Mouse (Mus musculus) heart, embryonic 11.5 days (tissue): ENCODE measurements at regions not wholly inside any gene's neighbourhood (a gene's known extent, or its start where the extent isn't known, plus 50 kb on each side); places are given as distances from the start of the nearest gene placed in this dataset.
"Not testable (repeated sequence)": the region's sequence is repeated elsewhere in the genome, so short reads cannot be mapped to it uniquely, and the experiment has no call there.

Experiments
- ATAC-seq: fragments of 200-750 bp; cut with Nextera tagmentation; replicated peaks from 2 replicates; pipeline ENCODE4 v1.8.0; 2017; ENCODE audit warnings: moderate library complexity; ENCODE audit not compliant: insufficient number of reproducible peaks, low FRiP score, low TSS enrichment
- H3K27ac ChIP-seq: fragments of 300-500 bp; sonication (generic); 2 replicates; pipeline ENCODE4 v1.5.1; 2014; ENCODE audit warnings: mild to moderate bottlenecking, low read depth, low read length
- H3K27me3 ChIP-seq: fragments of 300-500 bp; sonication (generic); 2 replicates; pipeline ENCODE4 v1.6.1; 2014; ENCODE audit warnings: mild to moderate bottlenecking, low read length, mixed read lengths; ENCODE audit not compliant: control insufficient read depth, insufficient read depth
- H3K36me3 ChIP-seq: fragments of 300-500 bp; sonication (generic); 2 replicates; pipeline ENCODE4 v1.6.1; 2014; ENCODE audit warnings: mild to moderate bottlenecking, low read length, moderate library complexity, mixed read lengths; ENCODE audit not compliant: control insufficient read depth, insufficient read depth
- H3K4me1 ChIP-seq: fragments of 300-500 bp; sonication (generic); 2 replicates; pipeline ENCODE4 v1.6.1; 2014; ENCODE audit warnings: low read length; ENCODE audit not compliant: control insufficient read depth, insufficient read depth
- H3K4me2 ChIP-seq: fragments of 300-500 bp; sonication (generic); 2 replicates; pipeline ENCODE4 v1.6.1; 2014; ENCODE audit warnings: mild to moderate bottlenecking, moderate library complexity
- H3K4me3 ChIP-seq: fragments of 300-500 bp; sonication (generic); 2 replicates; pipeline ENCODE4 v1.5.1; 2014; ENCODE audit warnings: low read depth, low read length
- H3K9ac ChIP-seq: fragments of 300-500 bp; sonication (generic); 2 replicates; pipeline ENCODE4 v1.6.1; 2014; ENCODE audit warnings: mild to moderate bottlenecking, low read depth, low read length, moderate library complexity
- H3K9me3 ChIP-seq: fragments of 300-500 bp; sonication (generic); replicated peaks from 2 replicates; pipeline ENCODE4 v1.6.1; 2016; ENCODE audit warnings: low read length; ENCODE audit not compliant: control insufficient read depth
- WGBS: fragments of 180-500 bp; shearing (Covaris S2); extraction: QIAGEN DNeasy Blood & Tissue Kit; methylation state at CpG from one replicate; pipeline ENCODE4 v1.1.7; 2014; ENCODE audit not compliant: insufficient replicate concordance; 5-methylcytosine and 5-hydroxymethylcytosine counted together

DNA sequence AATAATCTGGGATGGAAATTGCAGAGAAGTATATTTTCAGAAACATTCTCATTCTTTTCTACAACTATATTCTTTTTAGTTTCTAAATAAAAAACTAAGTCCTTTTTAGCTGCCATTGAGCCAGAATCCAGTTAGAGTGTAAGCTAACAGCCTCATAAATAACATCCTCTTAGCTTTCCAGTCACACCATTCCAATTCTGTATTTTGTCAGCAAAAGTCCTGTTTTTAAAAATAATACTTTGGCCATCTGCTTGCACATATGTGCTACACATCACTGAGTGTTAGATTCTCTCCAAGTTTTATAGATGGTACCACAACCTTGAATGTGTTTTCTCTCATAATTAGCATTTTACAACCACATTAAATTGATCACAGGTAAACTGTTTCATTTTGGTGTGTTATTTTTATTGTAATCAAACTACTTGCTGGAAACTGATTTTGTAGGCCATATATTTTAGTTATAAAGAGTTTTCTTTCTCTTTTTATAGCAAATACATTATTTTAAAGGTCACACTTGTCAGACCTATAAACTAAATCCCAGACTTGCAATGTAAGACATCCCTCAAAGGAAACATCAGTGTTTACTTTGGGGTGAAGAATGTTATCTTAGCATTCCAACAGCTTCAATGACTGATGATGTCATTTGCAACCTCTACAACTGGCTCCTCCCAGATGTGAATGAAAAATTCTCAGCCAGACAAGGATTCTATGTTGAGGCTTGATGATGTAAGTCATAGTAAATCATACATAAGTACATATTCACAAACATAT, 1878.9 kb upstream of the Flrt2 start:
- Histone ChIP-seq H3K9ac (no peak overlapping the region), H3K27me3 (no peaks in the 10 kb centered on the region), H3K9me3 (no peaks in the 10 kb centered on the region), H3K36me3 (no peaks in the 10 kb centered on the region), H3K27ac (no peak overlapping the region), H3K4me3 (no peak overlapping the region), H3K4me1 (no peaks in the 10 kb centered on the region), H3K4me2 (no peak overlapping the region)
- no peak for ATAC-seq

DNA sequence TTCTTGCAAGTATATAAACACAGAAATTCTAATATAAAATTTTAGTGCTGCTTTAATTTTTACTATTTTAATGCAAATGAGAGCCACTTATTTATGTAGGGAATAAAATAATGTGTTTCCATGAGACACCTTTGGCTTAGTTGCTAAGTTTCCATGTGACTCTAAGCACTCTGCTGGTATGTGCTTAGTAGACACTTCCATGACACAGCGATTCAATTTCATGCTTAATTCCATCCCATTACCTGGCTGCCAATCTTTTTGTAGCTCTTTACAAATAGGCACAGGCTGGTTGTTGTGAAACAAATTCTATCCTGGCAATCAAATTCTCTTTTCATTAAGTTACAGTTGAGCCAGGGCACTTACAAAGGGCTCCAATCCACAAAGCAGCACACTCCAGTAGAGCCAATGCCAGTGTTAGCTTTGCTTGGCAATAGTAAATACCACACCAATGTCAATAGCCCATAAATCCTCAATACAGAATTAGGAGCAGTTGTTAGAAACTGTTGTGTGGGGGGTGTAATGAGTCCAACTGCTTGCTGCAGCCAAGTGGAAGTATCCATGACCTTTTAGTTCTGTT, 1841.0 kb upstream of the Flrt2 start:
- ATAC-seq: no peak
- H3K36me3 ChIP-seq: no peaks in the 10 kb centered on the region
- 69% methylated on average over 1 of the region's 1 CpGs for WGBS
- H3K4me1 ChIP-seq: no peaks in the 10 kb centered on the region
- H3K27me3 ChIP-seq: no peaks in the 10 kb centered on the region
- no peak overlapping the region for H3K27ac ChIP-seq
- H3K4me3 ChIP-seq: no peak overlapping the region
- no peak overlapping the region for H3K9ac ChIP-seq
- no peaks in the 10 kb centered on the region for H3K9me3 ChIP-seq
- H3K4me2 ChIP-seq: no peak overlapping the region

DNA sequence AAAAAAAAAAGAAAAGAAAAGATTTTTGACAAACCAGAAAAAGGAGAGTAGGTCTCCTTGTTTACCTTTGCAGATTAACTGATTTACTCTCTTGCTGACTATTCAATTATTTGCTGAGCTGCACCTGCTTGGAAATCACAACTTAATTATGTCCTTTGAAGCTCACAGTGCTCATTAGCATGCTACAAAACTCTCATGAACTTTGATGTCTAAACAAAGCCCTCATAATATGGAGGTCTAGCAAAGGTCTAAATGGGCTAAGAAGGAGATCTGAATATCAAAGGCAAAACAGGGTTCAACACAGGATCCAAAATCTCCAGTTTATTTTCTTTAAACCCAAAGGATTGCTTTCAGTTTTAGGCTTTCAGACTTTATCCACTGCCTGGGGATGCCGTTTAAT, 1840.4 kb upstream of the Flrt2 start:
- no peak for ATAC-seq
- no peaks in the 10 kb centered on the region for H3K27me3 ChIP-seq
- H3K9me3 ChIP-seq: no peaks in the 10 kb centered on the region
- no peak overlapping the region for H3K27ac ChIP-seq
- H3K4me2 ChIP-seq: no peak overlapping the region
- H3K4me3 ChIP-seq: no peak overlapping the region
- H3K36me3 ChIP-seq: no peaks in the 10 kb centered on the region
- WGBS: 71% methylated on average over 1 of the region's 1 CpGs
- H3K4me1 ChIP-seq: no peaks in the 10 kb centered on the region
- H3K9ac ChIP-seq: no peak overlapping the region

DNA sequence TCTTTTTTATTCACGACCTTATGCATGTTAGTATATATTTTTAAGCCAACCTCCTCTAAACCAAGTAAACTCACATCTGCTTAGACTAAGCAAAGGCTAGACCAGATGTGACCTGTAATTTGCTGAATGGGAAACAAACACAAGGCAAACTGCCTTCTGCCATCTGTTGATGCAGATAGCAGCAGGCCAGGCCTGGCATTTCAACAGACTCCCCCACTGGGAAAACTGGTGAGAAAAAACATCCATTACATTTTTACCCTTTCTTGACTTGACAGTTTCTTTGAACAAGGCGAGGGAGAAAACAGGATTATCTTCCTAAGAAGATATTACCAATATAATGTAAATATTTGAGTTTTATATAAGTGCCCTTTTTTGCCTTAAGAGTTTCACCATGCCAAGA, 1806.1 kb upstream of the Flrt2 start:
- WGBS: 59% methylated on average over 2 of the region's 2 CpGs
- Histone ChIP-seq H3K27ac (no peak overlapping the region), H3K4me2 (no peak overlapping the region), H3K4me1 (no peaks in the 10 kb centered on the region), H3K27me3 (no peaks in the 10 kb centered on the region), H3K9ac (no peak overlapping the region), H3K4me3 (no peak overlapping the region), H3K9me3 (no peaks in the 10 kb centered on the region), H3K36me3 (no peaks in the 10 kb centered on the region)
- ATAC-seq: no peak

DNA sequence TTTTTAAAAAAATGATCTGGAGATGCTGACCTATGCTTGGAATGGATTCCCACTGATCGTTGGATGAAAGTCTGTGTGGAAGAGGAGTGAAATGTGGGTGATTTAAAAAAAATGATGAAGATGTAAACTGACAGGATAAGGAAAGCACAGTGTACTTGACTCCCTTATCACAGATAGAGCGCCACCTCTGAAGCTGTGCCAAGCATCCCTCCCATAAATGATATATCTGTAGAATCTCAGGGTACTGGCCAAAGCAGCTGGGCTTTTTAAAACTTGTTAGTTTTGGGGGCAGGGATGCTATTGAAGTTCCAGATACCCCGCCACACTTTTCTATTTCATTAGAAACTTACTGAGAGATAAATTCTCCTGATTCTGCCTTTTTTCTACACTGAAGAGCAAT, 1801.9 kb upstream of the Flrt2 start:
- no peak for ATAC-seq
- H3K36me3 ChIP-seq: no peaks in the 10 kb centered on the region
- no peaks in the 10 kb centered on the region for H3K27me3 ChIP-seq
- no peak overlapping the region for H3K9ac ChIP-seq
- H3K9me3 ChIP-seq: no peaks in the 10 kb centered on the region
- H3K4me2 ChIP-seq: no peak overlapping the region
- H3K4me1 ChIP-seq: no peaks in the 10 kb centered on the region
- no peak overlapping the region for H3K27ac ChIP-seq
- H3K4me3 ChIP-seq: no peak overlapping the region
- WGBS: 65% methylated on average over 3 of the region's 3 CpGs

DNA sequence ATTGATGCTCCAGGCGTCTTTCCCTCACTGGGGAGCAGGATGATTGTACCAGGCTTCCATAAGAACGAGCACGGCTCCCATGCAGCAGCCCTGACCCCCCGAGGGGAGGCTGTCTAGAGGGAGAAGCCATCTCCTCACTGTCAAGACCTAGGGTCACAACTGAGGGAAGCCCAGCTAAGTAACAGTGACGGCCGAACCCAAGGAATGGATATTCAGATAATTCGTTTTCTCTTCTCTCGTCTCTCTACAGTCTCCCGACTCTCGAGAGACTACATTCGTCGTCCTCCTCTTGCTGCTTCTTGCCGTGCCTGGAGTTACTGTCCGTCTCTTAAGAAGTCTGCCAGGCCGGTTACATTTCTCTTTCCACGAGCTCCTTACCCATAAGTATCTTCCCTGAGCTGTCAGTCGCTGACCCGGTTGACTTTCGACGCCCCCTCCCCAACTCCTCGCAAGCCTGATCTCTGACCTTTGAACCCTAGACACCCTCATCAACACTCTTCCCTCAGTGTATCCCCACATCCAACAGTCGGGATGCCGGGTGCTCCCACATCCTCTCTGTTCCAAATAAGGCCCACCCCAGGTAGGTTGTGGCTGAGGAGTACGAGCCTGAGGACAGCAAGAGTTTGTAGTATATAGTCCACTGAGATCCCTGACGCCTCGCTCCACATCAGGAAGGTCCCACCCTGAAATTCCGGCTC, 1763.3 kb upstream of the Flrt2 start:
- H3K9me3 ChIP-seq: not testable (repeated sequence)
- peak; percentile 39; the same call in 1 of the 2 replicates for ATAC-seq
- 100% methylated on average over 1 of the region's 27 CpGs for WGBS

DNA sequence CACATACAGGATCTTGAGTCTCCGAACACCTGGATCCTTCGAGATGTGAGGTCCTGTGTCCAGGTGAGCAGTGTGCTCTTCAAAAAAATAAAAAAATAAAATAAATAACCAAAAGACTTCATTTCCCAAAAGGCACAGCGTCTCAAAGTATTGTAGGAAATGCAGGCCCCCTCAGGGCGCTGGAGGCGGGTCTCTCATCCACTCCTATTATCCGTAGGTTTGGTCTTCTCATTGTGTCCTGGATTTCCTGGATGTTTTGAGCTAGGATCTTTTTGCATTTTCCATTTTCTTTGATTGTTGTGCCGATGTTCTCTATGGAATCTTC, 1762.8 kb upstream of the Flrt2 start:
- not testable (repeated sequence) for H3K4me2 ChIP-seq, H3K4me1 ChIP-seq, H3K9me3 ChIP-seq, H3K9ac ChIP-seq, H3K27ac ChIP-seq, H3K36me3 ChIP-seq, H3K27me3 ChIP-seq, ATAC-seq, H3K4me3 ChIP-seq
- 81% methylated on average over 3 of the region's 7 CpGs for WGBS

More for the DNA sequence above, 1763.3 kb upstream of the Flrt2 start:
- H3K27me3 ChIP-seq, H3K36me3 ChIP-seq, H3K4me1 ChIP-seq, H3K4me3 ChIP-seq, H3K27ac ChIP-seq, H3K4me2 ChIP-seq, H3K9ac ChIP-seq: not testable (repeated sequence)

DNA sequence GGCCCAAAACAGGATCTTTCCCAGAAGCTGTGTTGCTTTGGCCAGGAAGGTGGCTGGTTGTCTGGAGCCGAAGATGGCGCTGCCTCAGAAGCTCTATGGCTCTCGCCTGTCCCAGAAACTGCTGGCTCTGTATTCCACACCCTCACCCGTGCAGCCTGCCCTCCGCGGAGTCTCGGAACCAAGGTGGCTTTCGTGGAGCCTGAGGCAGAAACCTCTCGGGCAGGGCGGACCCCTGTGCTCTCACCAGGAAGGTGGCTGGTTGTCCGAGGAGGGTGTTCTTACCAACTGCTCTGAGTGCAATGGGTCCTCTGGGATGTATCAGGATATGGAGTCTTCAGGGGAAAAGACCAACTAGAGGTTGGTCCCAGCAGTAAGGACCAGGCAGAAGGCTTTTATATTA, 1761.8 kb upstream of the Flrt2 start:
- 90% methylated on average over 11 of the region's 11 CpGs for WGBS
- not testable (repeated sequence) for ATAC-seq

DNA sequence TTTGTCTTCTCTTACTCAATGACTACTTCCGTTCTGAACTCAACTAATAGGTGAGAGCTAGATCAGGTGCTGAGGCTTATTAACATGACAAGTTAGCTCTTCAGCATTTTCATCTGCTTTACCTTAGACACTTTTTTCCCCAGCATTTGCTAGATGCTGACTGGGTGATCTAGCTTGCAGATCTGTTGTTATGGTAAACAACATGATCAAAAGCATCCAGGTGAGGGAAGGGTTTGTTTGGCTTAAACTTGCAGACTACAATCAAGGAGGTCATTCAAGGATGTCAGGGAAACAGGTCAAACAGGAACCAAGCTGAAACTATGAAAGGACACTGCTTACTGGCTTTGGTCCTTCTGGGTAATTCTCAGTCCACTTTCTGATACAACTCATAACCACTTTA, 1731.2 kb upstream of the Flrt2 start:
- no peaks in the 10 kb centered on the region for H3K27me3 ChIP-seq
- H3K9me3 ChIP-seq: no peaks in the 10 kb centered on the region
- H3K4me2 ChIP-seq: no peak overlapping the region
- H3K27ac ChIP-seq: no peak overlapping the region
- H3K9ac ChIP-seq: no peak overlapping the region
- no peak for ATAC-seq
- no peaks in the 10 kb centered on the region for H3K4me1 ChIP-seq
- H3K36me3 ChIP-seq: no peaks in the 10 kb centered on the region
- H3K4me3 ChIP-seq: no peak overlapping the region
- 73% methylated on average over 1 of the region's 1 CpGs for WGBS

More for the DNA sequence above, 1761.8 kb upstream of the Flrt2 start:
- not testable (repeated sequence) for H3K36me3 ChIP-seq, H3K27me3 ChIP-seq, H3K9me3 ChIP-seq, H3K4me3 ChIP-seq, H3K4me1 ChIP-seq, H3K9ac ChIP-seq, H3K27ac ChIP-seq, H3K4me2 ChIP-seq
